Mouse (Mus musculus): ENCODE measurements at regions not wholly inside any gene's neighbourhood (a gene's known extent, or its start where the extent isn't known, plus 50 kb on each side); places are given as distances from the start of the nearest gene placed in this dataset.

DNA sequence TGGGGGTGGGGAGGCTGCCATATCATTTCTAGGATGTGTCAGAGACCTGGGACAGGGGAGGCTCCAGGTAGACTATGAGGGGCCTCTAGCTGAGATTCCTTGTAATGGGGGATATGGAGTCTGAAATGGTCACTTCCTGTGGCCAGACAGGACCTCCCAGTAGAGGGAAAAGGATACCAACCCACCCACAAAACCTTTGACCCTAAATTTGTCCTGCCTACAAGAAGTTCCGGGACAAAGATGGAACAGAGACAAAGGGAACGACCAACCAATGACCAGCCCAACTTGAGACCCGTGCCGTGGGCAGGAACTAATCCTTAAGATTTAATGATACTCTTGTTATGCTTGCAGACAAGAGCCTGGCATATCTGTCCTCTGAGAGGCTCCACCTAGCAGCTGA lies 107.0 kb upstream of the Adgrf1 start:
- no peak for TF ChIP-seq CTCF (IDR thresholded peaks at IDR 0.05; ENCODE audit: extremely low read depth, insufficient read depth, low read length)
- TF ChIP-seq POLR2A (IDR thresholded peaks at IDR 0.05; ENCODE audit: extremely low read depth, insufficient read depth, low read length) = no peak

Data from cortical plate, adult 2 months (tissue).